Mouse (Mus musculus): Measurements from ENCODE around the gene Zfp846. TPM values are rescaled to one million over a fixed set of nuclear protein-coding genes. Genes with fewer than 3 reads are reported as not detected.
"Not testable (repeated sequence)": the region's sequence is repeated elsewhere in the genome, so short reads cannot be mapped to it uniquely, and the experiment has no call there.

Zfp846 gene
- polyA plus RNA-seq, 1 experiment = 1.1 TPM

DNA sequence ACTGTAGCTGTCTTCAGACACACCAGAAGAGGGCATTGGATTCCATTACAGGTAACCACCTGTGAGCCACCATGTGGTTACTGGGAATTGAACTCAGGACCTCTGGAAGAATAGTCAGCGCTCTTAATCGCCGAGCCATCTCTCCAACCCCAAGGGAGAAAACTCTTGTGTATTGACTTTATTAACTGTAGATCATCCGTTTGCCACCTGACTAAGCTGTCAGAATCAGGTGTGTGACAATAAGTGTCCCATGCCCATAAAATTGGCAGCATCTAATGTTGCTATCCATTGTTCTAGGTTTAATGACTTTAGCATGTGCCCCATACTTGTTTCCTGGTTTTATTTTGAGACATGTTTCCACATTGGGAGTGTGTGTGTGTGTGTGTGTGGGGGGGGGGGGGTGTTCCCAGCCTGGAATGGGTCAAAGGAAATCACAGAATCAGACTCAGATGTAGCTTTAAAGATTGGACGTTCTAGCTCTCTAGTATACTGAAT is 29.3 kb upstream of the Zfp846 start:
- Histone ChIP-seq H3K27ac (ENCODE audit: insufficient read depth, low read length) (no peak overlapping the region), H3K36me3 (ENCODE audit: control insufficient read depth, insufficient read depth, low read length) (no peaks in the 10 kb centered on the region), H3K4me1 (ENCODE audit: control insufficient read depth, insufficient read depth, insufficient read length) (no peaks in the 10 kb centered on the region), H3K27me3 (ENCODE audit: control insufficient read depth, insufficient read depth, low read length) (no peaks in the 10 kb centered on the region), H3K4me3 (ENCODE audit: extremely low read depth, insufficient read depth, insufficient read length) (no peak overlapping the region)
- WGBS = 60% methylated on average over 5 of the region's 5 CpGs
- no peak for TF ChIP-seq POLR2A (IDR thresholded peaks at IDR 0.05; ENCODE audit: low read depth, low read length)
- TF ChIP-seq CTCF (IDR thresholded peaks at IDR 0.05; ENCODE audit: extremely low read depth, insufficient read depth, insufficient read length, insufficient replicate concordance) = no peak
- DNase-seq (ENCODE audit: low read depth in 1 of 2, low spot score in 2 of 2) = no peak

DNA sequence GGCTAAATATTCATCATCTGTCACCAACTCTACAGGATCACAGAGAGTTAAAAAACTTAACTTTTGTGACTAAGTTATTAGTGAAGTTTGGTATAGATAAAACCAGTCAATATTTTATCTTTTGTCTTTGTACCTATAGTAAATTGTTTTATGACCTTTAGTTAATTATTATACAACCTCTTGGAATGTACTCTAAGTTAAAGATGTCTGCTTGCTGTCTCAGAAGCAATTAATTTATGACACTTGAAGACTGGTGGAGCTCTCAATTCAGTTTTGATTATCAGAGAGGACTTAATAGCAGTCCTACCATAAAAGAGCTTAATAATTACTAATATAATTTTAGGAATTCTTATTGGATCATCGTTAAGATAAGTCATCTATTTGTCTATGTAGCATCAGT is 28.4 kb upstream of the Zfp846 start:
- 78% methylated on average over 1 of the region's 1 CpGs for WGBS
- TF ChIP-seq POLR2A (IDR thresholded peaks at IDR 0.05; ENCODE audit: low read depth, low read length) (no peak), CTCF (IDR thresholded peaks at IDR 0.05; ENCODE audit: extremely low read depth, insufficient read depth, insufficient read length, insufficient replicate concordance) (no peak)
- Histone ChIP-seq H3K36me3 (ENCODE audit: control insufficient read depth, insufficient read depth, low read length) (no peaks in the 10 kb centered on the region), H3K27ac (ENCODE audit: insufficient read depth, low read length) (no peak overlapping the region), H3K27me3 (ENCODE audit: control insufficient read depth, insufficient read depth, low read length) (no peaks in the 10 kb centered on the region), H3K4me3 (ENCODE audit: extremely low read depth, insufficient read depth, insufficient read length) (no peak overlapping the region), H3K4me1 (ENCODE audit: control insufficient read depth, insufficient read depth, insufficient read length) (no peaks in the 10 kb centered on the region)
- DNase-seq (ENCODE audit: low read depth in 1 of 2, low spot score in 2 of 2) = no peak

DNA sequence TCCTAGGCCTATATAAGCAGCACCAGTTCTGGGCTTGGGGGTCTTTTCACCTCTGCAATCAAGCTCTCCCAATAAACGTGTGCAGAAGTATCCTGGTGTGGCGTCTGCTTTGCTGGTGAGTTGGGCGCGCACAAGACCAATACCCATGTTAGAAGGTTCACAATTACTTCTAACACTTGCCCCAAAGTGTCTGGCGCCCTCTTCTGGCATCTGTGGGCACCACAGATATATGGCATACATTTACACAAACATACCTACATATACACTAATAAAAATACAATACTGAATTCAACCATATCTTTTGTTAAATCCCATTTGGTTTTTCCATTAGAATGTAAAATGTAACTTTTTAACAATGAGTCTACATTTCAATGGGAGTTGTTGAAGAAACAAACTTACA is 18.9 kb upstream of the Zfp846 start:
- no peaks in the 10 kb centered on the region for H3K36me3 ChIP-seq (ENCODE audit: control insufficient read depth, insufficient read depth, low read length)
- no peak overlapping the region for H3K27ac ChIP-seq (ENCODE audit: insufficient read depth, low read length)
- TF ChIP-seq POLR2A (IDR thresholded peaks at IDR 0.05; ENCODE audit: low read depth, low read length) = no peak
- TF ChIP-seq CTCF (IDR thresholded peaks at IDR 0.05; ENCODE audit: extremely low read depth, insufficient read depth, insufficient read length, insufficient replicate concordance) = no peak
- WGBS = 85% methylated on average over 5 of the region's 5 CpGs
- no peaks in the 10 kb centered on the region for H3K27me3 ChIP-seq (ENCODE audit: control insufficient read depth, insufficient read depth, low read length)
- no peak for DNase-seq (ENCODE audit: low read depth in 1 of 2, low spot score in 2 of 2)
- H3K4me3 ChIP-seq (ENCODE audit: extremely low read depth, insufficient read depth, insufficient read length) = no peak overlapping the region
- no peaks in the 10 kb centered on the region for H3K4me1 ChIP-seq (ENCODE audit: control insufficient read depth, insufficient read depth, insufficient read length)

DNA sequence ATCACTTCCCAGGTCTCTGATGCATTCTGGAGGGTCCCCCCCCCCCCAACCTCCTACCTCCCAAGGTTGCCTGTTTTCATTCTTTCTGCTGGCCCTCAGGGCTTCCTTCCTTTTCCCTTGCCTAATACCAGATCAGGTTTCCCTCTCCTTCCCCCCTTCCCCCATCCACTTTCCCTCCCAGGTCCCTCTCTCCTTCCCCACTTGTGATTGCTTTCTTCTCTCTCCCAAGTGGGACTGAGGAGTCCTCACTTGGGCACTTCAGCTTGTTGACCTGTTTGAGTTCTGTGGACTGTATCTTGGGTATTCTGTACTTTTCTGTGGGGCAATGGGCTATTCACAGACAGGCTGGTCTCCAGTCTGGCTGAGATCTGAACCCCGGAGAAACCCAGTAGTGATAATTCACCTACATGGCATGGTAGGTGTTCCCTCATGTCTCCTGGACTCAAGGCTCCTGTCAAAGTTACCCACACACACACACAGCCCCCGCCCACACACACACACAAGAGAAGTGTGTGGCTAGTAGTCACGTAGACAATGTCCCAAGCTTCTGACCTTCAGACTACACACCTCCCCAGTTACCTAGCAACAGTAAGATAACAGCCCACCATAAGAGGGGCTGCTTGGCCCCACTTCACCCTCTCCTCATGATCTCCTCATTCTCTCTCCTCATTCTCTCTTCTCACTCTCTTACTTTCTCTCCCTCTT is 15.6 kb upstream of the Zfp846 start:
- not testable (repeated sequence) for H3K4me3 ChIP-seq (ENCODE audit: extremely low read depth, insufficient read depth, insufficient read length); DNase-seq (ENCODE audit: low read depth in 1 of 2, low spot score in 2 of 2); H3K27ac ChIP-seq (ENCODE audit: insufficient read depth, low read length); H3K4me1 ChIP-seq (ENCODE audit: control insufficient read depth, insufficient read depth, insufficient read length); H3K27me3 ChIP-seq (ENCODE audit: control insufficient read depth, insufficient read depth, low read length); H3K36me3 ChIP-seq (ENCODE audit: control insufficient read depth, insufficient read depth, low read length)
- WGBS = 71% methylated on average over 3 of the region's 3 CpGs

DNA sequence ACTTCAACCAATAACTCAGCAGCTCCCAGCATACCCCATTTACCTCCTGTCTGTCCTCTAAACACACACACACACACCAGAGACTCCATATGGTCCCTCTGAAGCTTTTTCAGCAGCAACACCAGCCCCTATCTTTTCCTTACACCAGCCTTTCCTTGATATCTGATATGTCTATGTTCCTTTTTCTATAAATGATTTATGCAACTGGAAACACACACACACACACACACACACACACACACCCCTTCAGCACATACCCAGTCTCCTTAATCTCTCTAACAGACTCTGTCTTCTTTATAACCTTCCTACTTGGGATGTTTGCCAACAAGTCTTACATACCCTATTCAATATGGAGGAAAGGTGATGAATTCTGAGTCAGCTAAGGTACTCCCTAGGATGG is 10.0 kb upstream of the Zfp846 start:
- DNase-seq (ENCODE audit: low read depth in 1 of 2, low spot score in 2 of 2) = no peak
- Histone ChIP-seq H3K36me3 (ENCODE audit: control insufficient read depth, insufficient read depth, low read length) (no peaks in the 10 kb centered on the region), H3K4me3 (ENCODE audit: extremely low read depth, insufficient read depth, insufficient read length) (no peak overlapping the region), H3K4me1 (ENCODE audit: control insufficient read depth, insufficient read depth, insufficient read length) (no peaks in the 10 kb centered on the region), H3K27ac (ENCODE audit: insufficient read depth, low read length) (no peak overlapping the region), H3K27me3 (ENCODE audit: control insufficient read depth, insufficient read depth, low read length) (no peaks in the 10 kb centered on the region)
- TF ChIP-seq POLR2A (IDR thresholded peaks at IDR 0.05; ENCODE audit: low read depth, low read length) (no peak), CTCF (IDR thresholded peaks at IDR 0.05; ENCODE audit: extremely low read depth, insufficient read depth, insufficient read length, insufficient replicate concordance) (no peak)

DNA sequence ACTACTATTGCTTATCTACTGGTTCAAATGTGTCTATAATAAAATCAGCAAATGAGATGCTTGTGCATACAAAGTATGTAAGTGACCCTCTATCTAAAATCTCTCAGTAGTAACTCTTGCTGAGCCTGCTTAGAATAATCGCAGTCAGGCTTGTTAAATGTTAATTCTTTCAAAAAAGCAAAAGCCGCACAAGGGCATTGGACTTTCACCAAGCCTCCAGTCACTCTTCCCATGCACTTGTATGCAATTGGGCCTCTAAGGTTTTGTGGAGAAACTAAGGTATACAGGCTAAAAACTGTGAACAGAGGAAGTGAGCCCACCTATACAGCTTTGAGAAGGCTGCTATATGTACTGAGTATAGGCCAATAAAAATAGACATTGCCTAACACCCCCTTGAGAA is 4.5 kb upstream of the Zfp846 start:
- H3K4me1 ChIP-seq (ENCODE audit: control insufficient read depth, insufficient read depth, insufficient read length) = no peaks in the 10 kb centered on the region
- TF ChIP-seq CTCF (IDR thresholded peaks at IDR 0.05; ENCODE audit: extremely low read depth, insufficient read depth, insufficient read length, insufficient replicate concordance) (no peak), POLR2A (IDR thresholded peaks at IDR 0.05; ENCODE audit: low read depth, low read length) (no peak)
- H3K27ac ChIP-seq (ENCODE audit: insufficient read depth, low read length) = no peak overlapping the region
- WGBS = 80% methylated on average over 2 of the region's 2 CpGs
- no peak for DNase-seq (ENCODE audit: low read depth in 1 of 2, low spot score in 2 of 2)
- H3K4me3 ChIP-seq (ENCODE audit: extremely low read depth, insufficient read depth, insufficient read length) = no peak overlapping the region
- no peaks in the 10 kb centered on the region for H3K36me3 ChIP-seq (ENCODE audit: control insufficient read depth, insufficient read depth, low read length)
- H3K27me3 ChIP-seq (ENCODE audit: control insufficient read depth, insufficient read depth, low read length) = no peaks in the 10 kb centered on the region

DNA sequence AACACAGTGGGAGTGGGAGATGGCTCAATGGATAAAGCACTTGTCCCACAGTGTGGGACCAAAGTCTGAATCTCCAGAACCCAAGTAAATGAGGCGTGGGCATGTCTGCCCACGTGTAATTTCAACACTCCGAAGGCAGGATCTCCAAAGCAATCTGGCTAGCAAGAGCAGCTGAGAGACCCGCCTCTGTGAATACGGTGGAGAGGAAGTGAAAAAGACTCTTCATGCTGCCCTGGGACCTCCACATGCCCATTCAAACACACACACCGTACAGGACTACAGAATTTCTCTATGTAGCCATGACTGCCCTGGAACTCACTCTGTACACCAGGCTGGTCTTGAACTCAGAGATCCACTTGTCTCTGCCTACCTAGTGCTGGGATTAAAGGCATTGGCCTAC is 20.2 kb downstream of the Zfp846 start:
- no peak for DNase-seq (ENCODE audit: low read depth in 1 of 2, low spot score in 2 of 2)
- Histone ChIP-seq H3K4me1 (ENCODE audit: control insufficient read depth, insufficient read depth, insufficient read length) (no peaks in the 10 kb centered on the region), H3K27me3 (ENCODE audit: control insufficient read depth, insufficient read depth, low read length) (no peaks in the 10 kb centered on the region), H3K36me3 (ENCODE audit: control insufficient read depth, insufficient read depth, low read length) (no peaks in the 10 kb centered on the region), H3K4me3 (ENCODE audit: extremely low read depth, insufficient read depth, insufficient read length) (no peak overlapping the region), H3K27ac (ENCODE audit: insufficient read depth, low read length) (no peak overlapping the region)
- 30% methylated on average over 6 of the region's 6 CpGs for WGBS
- TF ChIP-seq CTCF (IDR thresholded peaks at IDR 0.05; ENCODE audit: extremely low read depth, insufficient read depth, insufficient read length, insufficient replicate concordance) (no peak), POLR2A (IDR thresholded peaks at IDR 0.05; ENCODE audit: low read depth, low read length) (no peak)
